Mouse (Mus musculus): ENCODE results near the gene Rin2.

GRCm38 (mm10) chr2:145866695-145867449 is 191.9 kb downstream of the Rin2 start:
- TF ChIP-seq POLR2A (IDR thresholded peaks at IDR 0.05; ENCODE audit: borderline replicate concordance, control insufficient read depth, low read depth, low read length) (no peak), CTCF (IDR thresholded peaks at IDR 0.05; ENCODE audit: control insufficient read depth, insufficient read depth, low read length) (no peak)
